Mouse (Mus musculus) lung, adult 2 months (tissue): ENCODE measurements around the gene Pank2.

Experiments used
- CTCF ChIP-seq: fragments of 200-500 bp; IDR thresholded peaks from 2 replicates; pipeline ENCODE4 v1.5.1; 2011; ENCODE audit warnings: mild to moderate bottlenecking, low read length, control low read depth; ENCODE audit not compliant: insufficient read depth
- POLR2A ChIP-seq: fragments of 200-500 bp; IDR thresholded peaks from 2 replicates; pipeline ENCODE4 v1.6.1; 2011; ENCODE audit warnings: low read depth, mild to moderate bottlenecking, control low read depth, low read length, borderline replicate concordance; ENCODE audit errors: extremely low read depth

DNA sequence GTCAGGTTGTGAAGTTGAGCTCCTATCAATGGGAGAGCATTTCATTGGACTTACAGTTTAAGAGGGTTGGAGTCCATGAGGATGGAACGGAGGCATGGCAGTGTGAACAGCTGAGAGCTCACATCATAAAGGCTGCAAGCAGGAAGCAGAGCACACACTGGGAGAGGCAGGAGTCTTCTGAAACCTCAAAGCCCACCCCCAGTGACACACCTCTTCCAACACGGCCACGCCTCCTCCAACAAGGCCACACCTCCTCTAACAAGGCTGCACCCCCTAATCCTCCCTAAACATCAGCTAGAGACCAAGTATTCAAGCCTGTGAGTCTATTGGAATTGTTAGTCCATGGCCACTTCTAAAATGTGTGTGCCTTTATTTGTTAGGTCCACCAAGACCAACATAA lies 6.6 kb upstream of the Pank2 start:
- TF ChIP-seq CTCF (no peak), POLR2A (no peak)
